9 mouse cellular contexts compared by ENCODE assay signal in genomic region chr5:134489583-134489982, GRCm38 (mm10). TPM values are rescaled to one million over a fixed set of nuclear protein-coding genes. Genes with fewer than 3 reads are reported as not detected.
DNase-seq lines count a peak whose midpoint lies in the region; ATAC-seq and TF ChIP-seq lines count a peak whose summit lies in the region.
"Had no signal": no experiment of that assay in that cellular context is flagged by ENCODE, and none has a peak within 500 bp of the region (broad histone marks: within the 10 kb centered on the region; RNA-seq: fewer than 3 reads in every experiment).

No protein-coding gene starts in this region.

- no peaks in the 10 kb centered on the region for H3K36me3 ChIP-seq in kidney, adult 2 months (ENCODE audit: control insufficient read depth, insufficient read depth, low read length)
- H3K36me3 ChIP-seq in E14TG2a.4 (ENCODE audit: insufficient read depth, low read length), result peaks cover 10% of the 10 kb centered on the region; the same call in 1 of the 2 replicates
- H3K36me3 ChIP-seq in limb, embryonic 11.5 days (ENCODE audit: control insufficient read depth, insufficient read depth, low read length), result peaks cover 8% of the 10 kb centered on the region

- no peak for ATAC-seq in limb, embryonic 11.5 days (ENCODE audit: insufficient number of reproducible peaks, low FRiP score, low TSS enrichment, low read depth)

- H3K27ac ChIP-seq in kidney, adult 2 months (ENCODE audit: insufficient read depth, low read depth, low read length), result no peak overlapping the region
- no peak overlapping the region for H3K27ac ChIP-seq in cortical plate, adult 2 months (ENCODE audit: insufficient read depth, low read length)
- no peak overlapping the region for H3K27ac ChIP-seq in limb, embryonic 11.5 days (replicated peaks; ENCODE audit: low read depth, low read length)
- H3K27ac ChIP-seq: embryonic facial prominence, embryonic 15.5 days had no signal

- H3K9me3 ChIP-seq in E14TG2a.4 (ENCODE audit: low read length), result no peaks in the 10 kb centered on the region
- H3K9me3 ChIP-seq in limb, embryonic 11.5 days (ENCODE audit: control insufficient read depth, low read length), result no peaks in the 10 kb centered on the region
- H3K9me3 ChIP-seq: embryonic facial prominence, embryonic 15.5 days had no signal

- DNase-seq in kidney, adult 2 months, result peak; percentile 24
- no peak for DNase-seq in kidney, adult 11 months
- DNase-seq in limb, embryonic 11.5 days (ENCODE audit: low spot score), result peak; percentile 72
- DNase-seq in retina, postnatal 1 day, result peak; percentile 63
- no peak for DNase-seq in adrenal gland, adult 8-10 months
- DNase-seq in frontal cortex, adult 2 months (ENCODE audit: extremely low spot score in 1 of 2, low spot score in 1 of 2), result no peak

- 45% methylated on average over 9 of the region's 9 CpGs for WGBS in kidney, adult 2 months
- WGBS in limb, embryonic 11.5 days, result 26% methylated on average over 9 of the region's 9 CpGs

- no peak for TF ChIP-seq POLR2A in kidney, adult 2 months (IDR thresholded peaks at IDR 0.05; ENCODE audit: low read depth, low read length)
- no peak for TF ChIP-seq POLR2A in cortical plate, adult 2 months (IDR thresholded peaks at IDR 0.05; ENCODE audit: extremely low read depth, insufficient read depth, low read length)

- H3K9ac ChIP-seq in limb, embryonic 11.5 days (ENCODE audit: low read length), result no peak overlapping the region
- H3K9ac ChIP-seq: embryonic facial prominence, embryonic 15.5 days had no signal

- H3K4me3 ChIP-seq in kidney, adult 2 months (ENCODE audit: insufficient read depth, low read depth, low read length), result no peak overlapping the region
- peak overlapping the region; percentile 58 for H3K4me3 ChIP-seq in E14TG2a.4 (replicated peaks; ENCODE audit: low read length)
- no peak overlapping the region for H3K4me3 ChIP-seq in cortical plate, adult 2 months (ENCODE audit: insufficient read depth, low read length)
- no peak overlapping the region for H3K4me3 ChIP-seq in limb, embryonic 11.5 days (ENCODE audit: low read depth, low read length)
- H3K4me3 ChIP-seq: embryonic facial prominence, embryonic 15.5 days had no signal

- peak; percentile 48 for TF ChIP-seq CTCF in kidney, adult 2 months (conservative IDR thresholded peaks at IDR 0.05; ENCODE audit: insufficient read depth, insufficient read length, low read depth, low read length)
- TF ChIP-seq CTCF in E14TG2a.4 (conservative IDR thresholded peaks at IDR 0.05; ENCODE audit: low read length), result peak; percentile 76
- peak; percentile 41; the same call in 1 of the 2 replicates for TF ChIP-seq CTCF in cortical plate, adult 2 months (IDR thresholded peaks at IDR 0.05; ENCODE audit: extremely low read depth, insufficient read depth, low read length)

- H3K27me3 ChIP-seq in kidney, adult 2 months (replicated peaks; ENCODE audit: control insufficient read depth, insufficient read depth, low read length), result no peaks in the 10 kb centered on the region
- no peaks in the 10 kb centered on the region for H3K27me3 ChIP-seq in E14TG2a.4 (ENCODE audit: insufficient read depth, low read length)
- H3K27me3 ChIP-seq in limb, embryonic 11.5 days (ENCODE audit: control insufficient read depth, insufficient read depth, low read length), result no peaks in the 10 kb centered on the region
- H3K27me3 ChIP-seq: embryonic facial prominence, embryonic 15.5 days had no signal

- no peaks in the 10 kb centered on the region; the same call in 1 of the 2 replicates for H3K4me1 ChIP-seq in kidney, adult 2 months (ENCODE audit: control insufficient read depth, insufficient read depth, low read length)
- H3K4me1 ChIP-seq in E14TG2a.4 (replicated peaks; ENCODE audit: low read depth, low read length), result peaks cover 66% of the 10 kb centered on the region
- H3K4me1 ChIP-seq in cortical plate, adult 2 months (ENCODE audit: control insufficient read depth, insufficient read depth, low read length), result no peaks in the 10 kb centered on the region
- peaks cover 5% of the 10 kb centered on the region; the same call in 1 of the 2 replicates for H3K4me1 ChIP-seq in limb, embryonic 11.5 days (ENCODE audit: control insufficient read depth, insufficient read depth, low read length)

- H3K4me2 ChIP-seq in limb, embryonic 11.5 days (ENCODE audit: low read depth, severe bottlenecking), result no peak overlapping the region
- H3K4me2 ChIP-seq: embryonic facial prominence, embryonic 15.5 days had no signal

RNA-seq across cellular contexts. Expression of gene Gtf2ird1, which starts 33.1 kb away (rescaled TPM):
- polyA plus RNA-seq in kidney, adult 2 months (2012; rRNA removed), result 22.4 and 24.0 TPM in 2 replicates
- polyA plus RNA-seq in cortical plate, adult 2 months (2012; rRNA removed), result 31.2 and 31.9 TPM in 2 replicates
- polyA plus RNA-seq in limb, embryonic 11.5 days (2014; fragmentation: Nextera tagmentation; extraction: Ambion mirVana), result 126 and 135 TPM in 2 replicates
- 10 to 100 TPM; 46.0 to 93.0 (median 63.1) TPM for total RNA-seq in adrenal gland, adult 8-10 months (2022)
- 43.3 and 44.4 TPM in 2 replicates for polyA plus RNA-seq in frontal cortex, adult 2 months (2012; rRNA removed)

Comparison
In these comparisons a context has a peak if more than half of its experiments do, and no peak if none do; other contexts are left out.
1. DNase-seq: peak in kidney, adult 2 months (single experiment), limb, embryonic 11.5 days (single experiment) and retina, postnatal 1 day (single experiment); none in kidney, adult 11 months (single experiment), adrenal gland, adult 8-10 months (single experiment) and frontal cortex, adult 2 months (0 of 2).
2. Peak in every context shown above with its lines, with median percentiles within 50 percentile points of each other: CTCF ChIP-seq.